Mouse (Mus musculus) lung, postnatal 0 days (tissue): Measurements from ENCODE around the gene Erc1. TPM values are rescaled to one million over a fixed set of nuclear protein-coding genes. Genes with fewer than 3 reads are reported as not detected.

Experiments
- ATAC-seq: fragments of 200-750 bp; cut with Nextera tagmentation; 2 replicates; pipeline ENCODE4 v1.8.0; 2017; ENCODE audit warnings: moderate library complexity
- DNase-seq: peaks from one replicate; pipeline ENCODE4 v3.0.0-alpha.2; 2016; ENCODE audit warnings: low spot score
- H3K27ac ChIP-seq: fragments of 300-500 bp; sonication (generic); 2 replicates; pipeline ENCODE4 v1.5.1; 2014; ENCODE audit warnings: antibody characterized with exemption, mild to moderate bottlenecking, low read length, mixed read lengths
- H3K27me3 ChIP-seq: fragments of 300-500 bp; sonication (generic); replicated peaks from 2 replicates; pipeline ENCODE4 v1.6.1; 2014; ENCODE audit warnings: low read length, mixed read lengths; ENCODE audit not compliant: insufficient read depth
- H3K36me3 ChIP-seq: fragments of 300-500 bp; sonication (generic); 2 replicates; pipeline ENCODE4 v1.6.1; 2014; ENCODE audit warnings: low read length, mixed read lengths; ENCODE audit not compliant: insufficient read depth
- H3K4me1 ChIP-seq: fragments of 300-500 bp; sonication (generic); 2 replicates; pipeline ENCODE4 v1.6.1; 2014; ENCODE audit warnings: antibody characterized with exemption, low read depth, low read length, mixed read lengths; ENCODE audit not compliant: insufficient read depth
- H3K4me2 ChIP-seq: fragments of 300-500 bp; sonication (generic); replicated peaks from 2 replicates; pipeline ENCODE4 v1.6.1; 2014; ENCODE audit warnings: low read depth, mild to moderate bottlenecking, low read length, moderate library complexity, mixed read lengths
- H3K4me3 ChIP-seq: fragments of 300-500 bp; sonication (generic); 2 replicates; pipeline ENCODE4 v1.5.1; 2014; ENCODE audit warnings: low read depth, low read length
- H3K9ac ChIP-seq: fragments of 300-500 bp; sonication (generic); replicated peaks from 2 replicates; pipeline ENCODE4 v1.6.1; 2014; ENCODE audit warnings: low read depth, mild to moderate bottlenecking
- H3K9me3 ChIP-seq: fragments of 300-500 bp; sonication (generic); 2 replicates; pipeline ENCODE4 v1.6.1; 2016; ENCODE audit warnings: low read length, mixed read lengths
- CTCF ChIP-seq: IDR thresholded peaks from 2 replicates; pipeline ENCODE4 v1.5.1; 2016; ENCODE audit warnings: antibody characterized with exemption, mild to moderate bottlenecking
- EP300 ChIP-seq: IDR thresholded peaks from 2 replicates; pipeline ENCODE4 v1.6.1; 2016; ENCODE audit warnings: antibody characterized with exemption, mild to moderate bottlenecking, control low read depth
- WGBS: fragments of 180-500 bp; shearing (Covaris S2); extraction: QIAGEN DNeasy Blood & Tissue Kit; methylation state at CpG from one replicate; pipeline ENCODE4 v1.1.7; 2014; 5-methylcytosine and 5-hydroxymethylcytosine counted together
- polyA plus RNA-seq: library from polyadenylated mRNA; unstranded; fragments of >200 nt; fragmentation: Nextera tagmentation; extraction: Ambion mirVana; gene quantifications from 2 replicates; pipeline ENCODE4 v1.2.1, GENCODE M21; 2015

Erc1 gene
- polyA plus RNA-seq, 1 experiment from 2014 or later = 9.9 TPM

GRCm38 (mm10) chr6:119544518-119544864 is 303.5 kb downstream of the Erc1 start:
- 5% methylated on average over 14 of the region's 14 CpGs for WGBS
- Histone ChIP-seq H3K27me3 (peaks cover 18% of the 10 kb centered on the region), H3K9ac (no peak overlapping the region), H3K27ac (no peak overlapping the region), H3K4me2 (peak overlapping the region; percentile 98), H3K36me3 (no peaks in the 10 kb centered on the region), H3K4me1 (no peaks in the 10 kb centered on the region), H3K4me3 (peak overlapping the region; percentile 65), H3K9me3 (no peaks in the 10 kb centered on the region)
- ATAC-seq (peak; percentile 34), DNase-seq (peak; percentile 38)
- peak; percentile 42 for TF ChIP-seq CTCF
- no peak for TF ChIP-seq EP300

- no peaks in the 10 kb centered on the region for H3K4me1 ChIP-seq
- H3K36me3 ChIP-seq = no peaks in the 10 kb centered on the region
- H3K27me3 ChIP-seq = peaks cover 18% of the 10 kb centered on the region
- no peak within 1 kb of the TSS for H3K9ac ChIP-seq
- no peak for DNase-seq
- no peak within 1 kb of the TSS for H3K27ac ChIP-seq
- H3K9me3 ChIP-seq = no peaks in the 10 kb centered on the region
- under 1% methylated on average over 43 of the region's 120 CpGs for WGBS
- peak within 1 kb of the TSS; percentile 98 for H3K4me2 ChIP-seq
- TF ChIP-seq EP300 (no peak), CTCF (no peak)
- ATAC-seq = peak; percentile 66
- H3K4me3 ChIP-seq = peak within 1 kb of the TSS; percentile 65
These were observed 304.0 kb downstream of the Erc1 start, which contains the start of gene Wnt5b for GRCm38 (mm10) chr6:119543803-119544517. Gene Wnt5b, minus strand, starts transcription at chr6:119544347.

GRCm38 (mm10) chr6:119543456-119543802 is 304.5 kb downstream of the Erc1 start:
- Histone ChIP-seq H3K9ac (no peak overlapping the region), H3K27ac (no peak overlapping the region), H3K9me3 (no peaks in the 10 kb centered on the region), H3K4me3 (peak overlapping the region; percentile 65), H3K4me1 (no peaks in the 10 kb centered on the region), H3K36me3 (no peaks in the 10 kb centered on the region), H3K27me3 (peaks cover 18% of the 10 kb centered on the region), H3K4me2 (peak overlapping the region; percentile 98)
- TF ChIP-seq EP300 = no peak
- peak; percentile 34; the same call in 1 of the 2 replicates for TF ChIP-seq CTCF
- WGBS = under 1% methylated on average over 28 of the region's 30 CpGs
- no peak for DNase-seq
- ATAC-seq = no peak

GRCm38 (mm10) chr6:119535867-119536266 is 312.1 kb downstream of the Erc1 start:
- Histone ChIP-seq H3K36me3 (no peaks in the 10 kb centered on the region), H3K9me3 (no peaks in the 10 kb centered on the region), H3K4me1 (no peaks in the 10 kb centered on the region), H3K27ac (no peak overlapping the region), H3K4me2 (no peak overlapping the region), H3K27me3 (0 out of 2 replicates have a peak, but pooled peaks cover 1% of the 10 kb centered on the region), H3K4me3 (no peak overlapping the region), H3K9ac (no peak overlapping the region)
- 68% methylated on average over 12 of the region's 12 CpGs for WGBS
- no peak for ATAC-seq
- TF ChIP-seq EP300 (no peak), CTCF (no peak)
- no peak for DNase-seq

- Histone ChIP-seq H3K9me3 (no peaks in the 10 kb centered on the region), H3K4me1 (no peaks in the 10 kb centered on the region)
- ATAC-seq = peak; percentile 26; the same call in 1 of the 2 replicates
These were observed 314.7 kb downstream of the Erc1 start for GRCm38 (mm10) chr6:119533170-119533709.

GRCm38 (mm10) chr6:119529659-119530058 is 318.3 kb downstream of the Erc1 start:
- no peaks in the 10 kb centered on the region for H3K27me3 ChIP-seq
- no peaks in the 10 kb centered on the region for H3K9me3 ChIP-seq
- DNase-seq (no peak), ATAC-seq (no peak)
- 76% methylated on average over 3 of the region's 3 CpGs for WGBS
- H3K9ac ChIP-seq = no peak overlapping the region
- no peaks in the 10 kb centered on the region for H3K4me1 ChIP-seq
- H3K4me2 ChIP-seq = no peak overlapping the region
- no peaks in the 10 kb centered on the region for H3K36me3 ChIP-seq
- TF ChIP-seq CTCF (no peak), EP300 (no peak)
- H3K4me3 ChIP-seq = no peak overlapping the region
- H3K27ac ChIP-seq = no peak overlapping the region

More at GRCm38 (mm10) chr6:119533170-119533709, 314.7 kb downstream of the Erc1 start:
- Histone ChIP-seq H3K9ac (no peak overlapping the region), H3K27me3 (no peaks in the 10 kb centered on the region), H3K36me3 (no peaks in the 10 kb centered on the region), H3K4me2 (no peak overlapping the region), H3K4me3 (no peak overlapping the region), H3K27ac (no peak overlapping the region)
- WGBS = 49% methylated on average over 9 of the region's 9 CpGs
- DNase-seq = peak; percentile 25
- no peak for TF ChIP-seq EP300
- TF ChIP-seq CTCF = no peak
